Mouse (Mus musculus): ENCODE measurements around the gene Hoxc8.

Hoxc8 gene

GRCm38 (mm10) chr15:103034043-103034806 lies 43.8 kb downstream of the Hoxc8 start:
- no peak for DNase-seq (ENCODE audit: low spot score in 2 of 2)

DNA sequence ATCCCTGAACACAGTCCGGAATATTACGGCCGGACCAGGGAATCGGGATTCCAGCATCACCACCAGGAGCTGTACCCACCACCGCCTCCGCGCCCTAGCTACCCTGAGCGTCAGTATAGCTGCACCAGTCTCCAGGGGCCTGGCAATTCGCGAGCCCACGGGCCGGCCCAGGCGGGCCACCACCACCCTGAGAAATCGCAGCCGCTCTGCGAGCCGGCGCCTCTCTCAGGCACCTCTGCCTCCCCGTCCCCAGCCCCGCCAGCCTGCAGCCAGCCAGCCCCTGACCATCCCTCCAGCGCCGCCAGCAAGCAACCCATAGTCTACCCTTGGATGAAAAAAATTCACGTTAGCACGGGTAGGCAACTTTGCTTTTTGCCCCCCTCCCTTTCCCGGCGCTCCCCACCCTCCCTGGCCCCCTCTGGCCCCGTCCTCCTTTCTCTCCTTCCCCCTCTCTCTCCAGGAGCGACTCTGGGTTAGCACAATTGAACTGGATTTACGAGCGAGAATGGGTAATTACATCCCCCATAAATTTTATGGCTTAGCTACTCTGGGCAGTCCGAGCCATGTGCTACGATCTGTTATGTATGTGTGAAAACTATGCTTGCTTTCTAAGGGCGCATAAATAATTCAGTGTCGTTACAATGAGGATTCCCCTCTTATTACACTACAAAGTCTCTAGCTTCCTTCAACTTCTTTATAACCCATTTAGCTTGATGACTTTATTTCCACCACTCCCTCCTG lies 44.6 kb downstream of the Hoxc8 start:
- DNase-seq (ENCODE audit: low spot score in 2 of 2): no peak

- no peak for DNase-seq (ENCODE audit: low spot score in 2 of 2)
Observed at GRCm38 (mm10) chr15:103035548-103035881, 45.1 kb downstream of the Hoxc8 start.

- DNase-seq (ENCODE audit: low spot score in 2 of 2): no peak
Observed at GRCm38 (mm10) chr15:103037579-103037978, 47.2 kb downstream of the Hoxc8 start.

- no peak for DNase-seq (ENCODE audit: low spot score in 2 of 2)
Observed at GRCm38 (mm10) chr15:103038701-103039480, 48.5 kb downstream of the Hoxc8 start.

GRCm38 (mm10) chr15:103039609-103040008 lies 49.2 kb downstream of the Hoxc8 start:
- no peak for DNase-seq (ENCODE audit: low spot score in 2 of 2)

DNA sequence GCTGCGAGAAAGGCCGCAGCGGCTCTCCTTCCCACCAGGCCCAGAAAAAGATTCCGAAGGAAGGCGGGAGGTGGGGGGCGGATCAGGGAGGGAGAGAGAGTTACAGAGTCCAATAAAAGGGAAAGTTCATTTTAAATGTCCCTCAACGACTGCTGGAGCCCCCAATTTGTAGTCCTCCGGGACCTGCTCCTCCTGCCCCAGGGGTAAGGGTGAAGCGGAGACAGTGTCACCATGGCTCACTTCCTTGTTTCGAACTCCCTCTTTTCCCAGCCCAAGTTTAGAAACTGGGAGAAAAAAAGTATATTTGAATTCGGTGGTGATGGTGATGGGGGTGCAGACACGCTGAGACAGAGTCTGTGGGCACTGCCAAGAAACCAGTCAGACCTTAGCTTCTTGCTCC lies 50.2 kb downstream of the Hoxc8 start:
- no peak for DNase-seq (ENCODE audit: low spot score in 2 of 2)

GRCm38 (mm10) chr15:103041613-103042012 lies 51.2 kb downstream of the Hoxc8 start:
- no peak for DNase-seq (ENCODE audit: low spot score in 2 of 2)

- DNase-seq (ENCODE audit: low spot score in 2 of 2): no peak
Observed at GRCm38 (mm10) chr15:103042209-103042608, 51.8 kb downstream of the Hoxc8 start.
